Mouse (Mus musculus) embryonic fibroblast, embryonic 13.5 days (primary cell): Measurements from ENCODE around the gene Ctsl.

Source experiments
- CTCF ChIP-seq: IDR thresholded peaks from 2 replicates; pipeline ENCODE4 v1.5.1; 2011; ENCODE audit warnings: mild to moderate bottlenecking, control low read depth, low read length, moderate library complexity, borderline replicate concordance; ENCODE audit not compliant: insufficient read depth
- POLR2A ChIP-seq: IDR thresholded peaks from 2 replicates; pipeline ENCODE4 v1.6.1; 2011; ENCODE audit warnings: low read depth, mild to moderate bottlenecking, control low read depth, low read length, moderate library complexity

GRCm38 (mm10) chr13:64312916-64313289 lies 57.8 kb downstream of the Ctsl start:
- TF ChIP-seq CTCF (no peak), POLR2A (no peak; the same call in 1 of the 2 replicates)
